Mouse (Mus musculus) kidney, adult 8-10 months (tissue): Measurements from ENCODE around the gene Pln.

Source experiments
- DNase-seq, 2 experiments: peaks; one replicate each; pipeline ENCODE4 v3.0.0; 2022

Gene Pln

DNA sequence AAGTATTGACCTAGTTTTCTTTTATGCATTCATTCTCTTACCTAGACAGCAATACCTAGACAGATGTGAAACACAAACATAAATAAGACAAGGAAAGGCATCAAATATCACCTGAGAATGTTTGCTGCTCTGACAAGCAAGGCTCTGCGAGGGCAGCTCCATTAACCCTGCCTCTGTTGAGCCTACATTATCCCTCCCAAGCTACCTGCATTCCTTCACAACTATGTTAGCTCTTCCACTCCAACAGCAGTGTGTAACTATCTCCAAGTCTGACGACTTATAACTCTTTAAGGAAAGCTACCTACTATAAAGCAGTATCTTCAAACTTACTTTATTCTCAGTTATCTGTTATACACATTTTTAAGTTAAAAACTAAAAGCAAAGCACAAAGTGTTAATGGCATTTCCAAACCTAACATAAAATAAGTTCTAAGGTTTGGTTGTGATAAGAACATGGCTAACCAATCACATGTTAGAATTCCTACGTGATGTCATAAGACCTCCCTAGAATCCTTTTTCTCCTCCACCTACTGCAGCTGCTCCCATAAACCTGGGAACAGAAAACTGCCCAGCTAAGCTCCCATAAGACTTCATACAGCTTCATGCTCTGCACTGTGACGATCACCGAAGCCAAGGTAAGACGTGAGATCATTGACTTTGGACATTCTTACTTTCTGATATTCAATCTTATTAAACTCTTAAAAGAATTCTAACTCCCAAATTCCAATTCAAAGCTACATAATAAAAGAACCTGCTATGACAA, at the start of gene Pln:
TSS of gene Pln (plus strand) at position 506 of the 762 bp plus-strand sequence.
- no peak for DNase-seq

DNA sequence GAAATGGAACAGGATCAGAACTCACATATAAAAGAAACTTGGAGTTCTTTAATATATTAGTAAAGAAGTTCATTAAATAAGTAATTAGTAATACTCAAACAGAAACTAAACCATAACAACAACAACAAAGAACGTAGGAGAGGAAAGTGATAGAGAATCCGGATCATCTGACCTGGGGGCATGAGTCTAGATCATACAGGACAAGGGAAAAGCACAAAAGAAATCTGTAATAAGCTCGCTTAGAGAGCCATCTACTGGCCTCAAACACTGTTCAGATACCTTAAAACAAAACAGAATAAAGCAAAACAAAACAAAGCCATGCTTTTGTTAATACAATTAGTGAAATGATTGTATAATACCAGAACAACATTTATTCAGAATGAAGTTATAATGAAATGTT, 31.6 kb upstream of the Pln start:
- peak; percentile 11 to 13 for DNase-seq

DNA sequence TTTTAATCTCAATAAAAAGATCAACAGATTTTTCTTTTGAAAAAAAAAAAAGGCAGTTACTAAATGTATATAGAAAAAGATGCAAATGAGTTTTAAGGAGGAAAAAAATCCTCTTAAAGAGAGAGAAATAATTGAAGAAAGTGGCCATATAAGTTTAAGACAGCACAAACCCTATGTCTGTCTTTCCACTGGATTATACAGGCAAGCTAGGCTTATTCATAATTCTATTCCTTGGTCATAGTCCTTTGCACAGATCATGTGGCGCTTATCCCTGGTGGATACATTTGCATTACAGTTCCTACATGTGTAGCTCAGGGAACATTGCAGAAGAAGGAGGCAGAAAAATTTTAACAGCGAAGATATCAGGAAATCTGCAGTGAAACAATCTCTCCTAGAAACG, 30.8 kb upstream of the Pln start:
- no peak for DNase-seq

DNA sequence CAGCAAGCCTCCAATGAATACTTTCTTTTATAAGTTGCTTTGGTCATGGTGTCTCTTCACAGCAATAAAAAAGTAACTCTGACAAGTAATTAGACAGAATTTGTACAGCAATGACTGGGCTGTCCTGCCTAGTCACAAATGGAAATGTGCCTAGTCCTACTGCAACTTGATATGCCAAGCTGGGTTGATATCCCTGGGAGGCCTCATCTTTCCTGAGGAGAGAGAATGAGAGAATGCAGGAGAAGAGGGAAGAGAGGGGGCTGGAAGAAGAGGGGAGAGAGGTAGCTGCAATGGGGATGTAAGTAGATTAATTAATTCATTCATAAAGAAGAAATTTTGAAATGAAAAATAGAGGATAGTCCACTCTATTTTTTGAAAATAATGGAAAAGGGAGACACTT, 14.1 kb upstream of the Pln start:
- no peak for DNase-seq

DNA sequence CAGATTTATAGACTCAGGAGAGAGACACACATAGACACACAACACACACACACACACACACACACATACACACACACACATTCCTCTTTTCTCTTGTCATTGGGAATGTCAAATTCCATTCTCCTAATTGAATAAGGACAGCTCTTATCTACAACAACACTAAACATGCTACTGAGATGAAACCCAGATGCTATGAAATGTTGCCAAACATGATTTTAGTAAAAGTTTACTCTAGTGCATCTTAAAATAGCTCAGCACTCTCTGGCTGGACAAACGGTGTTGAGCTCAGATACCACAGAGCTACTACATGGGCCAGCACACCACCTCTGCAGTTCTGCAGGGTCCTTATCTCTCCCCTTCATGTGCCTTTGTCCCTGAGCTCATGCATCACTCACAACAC, 12.8 kb upstream of the Pln start:
- DNase-seq: peak in 1 of 2 experiments; percentile 42

DNA sequence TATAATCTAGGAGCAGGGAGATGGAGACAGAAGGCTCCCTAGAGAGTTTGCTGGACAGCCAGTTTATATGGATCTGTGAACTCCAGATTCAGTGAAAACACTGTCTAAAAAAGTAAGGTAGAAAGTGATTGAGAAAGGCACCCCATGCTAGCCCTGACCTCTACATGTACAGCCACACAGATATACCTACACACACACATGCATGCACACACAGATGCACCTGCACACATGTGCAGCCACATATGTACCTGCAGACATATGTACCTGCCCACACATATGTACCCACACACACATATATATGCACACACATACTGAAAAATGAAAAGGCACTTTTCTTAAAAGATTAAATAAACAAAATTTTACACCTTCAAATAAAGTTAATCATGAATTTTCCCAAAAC, 11.1 kb upstream of the Pln start:
- no peak for DNase-seq

DNA sequence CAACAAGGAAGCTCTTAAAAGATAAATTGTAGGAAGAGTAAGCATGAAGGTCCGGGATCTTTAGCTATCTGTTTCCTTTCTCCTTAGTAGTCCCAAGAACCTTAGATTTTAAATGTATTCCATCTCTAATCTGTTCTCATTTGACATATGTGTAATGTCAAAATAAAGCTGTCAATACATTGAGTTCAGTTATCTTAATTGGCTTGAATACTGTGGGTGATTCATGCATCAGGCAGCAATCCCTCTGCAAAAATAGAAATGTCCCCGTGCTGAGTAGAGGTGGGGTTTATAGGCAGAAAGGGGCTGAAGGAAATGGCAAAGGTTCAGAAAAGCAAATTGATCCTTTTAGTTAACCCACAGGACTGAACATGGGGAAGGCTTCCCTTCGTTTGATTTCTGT, 8.2 kb upstream of the Pln start:
- no peak for DNase-seq

DNA sequence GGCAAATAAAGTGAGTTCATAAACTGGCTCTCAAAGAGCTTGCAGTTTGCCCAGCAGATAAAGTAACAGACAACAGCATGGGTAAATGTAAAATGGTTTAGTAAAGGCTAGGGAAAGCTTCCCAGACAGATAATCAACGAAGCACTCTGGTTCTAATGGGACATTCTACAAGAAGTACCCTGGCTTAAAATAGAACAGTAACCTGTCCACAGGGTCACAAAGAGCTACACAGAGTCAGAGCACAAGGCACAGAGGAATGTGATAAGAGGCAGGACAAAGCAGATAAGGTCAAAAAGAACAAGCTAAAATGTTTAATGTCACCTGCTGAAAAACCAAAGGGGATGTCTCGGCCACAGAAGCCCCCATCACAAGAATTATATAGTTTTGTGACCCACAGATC, 4.7 kb upstream of the Pln start:
- no peak for DNase-seq

DNA sequence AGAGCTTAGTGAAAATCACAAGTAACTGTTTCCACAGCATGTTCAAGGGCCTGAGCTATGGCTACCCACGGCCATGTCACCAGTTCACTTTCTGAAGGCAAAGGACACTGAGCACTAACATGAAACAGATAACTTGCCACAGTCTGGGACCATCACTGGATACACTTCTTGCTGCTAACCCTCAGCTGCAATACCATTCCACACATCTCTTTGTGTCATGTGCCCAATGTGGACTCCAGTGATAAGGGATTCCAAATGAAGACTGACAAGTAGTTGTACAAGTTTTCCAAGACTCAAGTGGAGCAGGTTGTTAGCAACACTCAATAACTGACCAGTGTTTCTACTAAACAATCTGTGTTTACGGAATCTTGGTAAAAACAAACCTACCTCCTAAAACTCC, 2.2 kb upstream of the Pln start:
- DNase-seq: no peak

DNA sequence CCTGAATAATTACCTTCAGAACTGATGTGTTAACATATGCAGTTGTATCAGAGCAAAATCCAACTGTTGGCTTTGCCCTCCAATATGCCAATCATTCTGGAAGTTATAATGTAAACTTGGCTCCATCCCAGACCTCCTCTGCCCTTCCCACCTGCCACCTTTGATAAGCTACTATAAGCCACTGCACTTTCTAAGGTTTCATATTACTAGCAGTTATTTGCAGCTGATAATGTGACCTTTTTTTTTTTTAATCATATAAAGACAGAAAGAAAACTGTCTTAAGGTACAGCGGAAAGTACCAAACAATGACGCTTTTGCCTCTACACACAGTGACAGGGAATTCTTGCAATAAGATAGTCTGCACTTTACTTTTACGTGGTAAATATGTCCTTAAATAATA, 1.5 kb upstream of the Pln start:
- DNase-seq: no peak

DNA sequence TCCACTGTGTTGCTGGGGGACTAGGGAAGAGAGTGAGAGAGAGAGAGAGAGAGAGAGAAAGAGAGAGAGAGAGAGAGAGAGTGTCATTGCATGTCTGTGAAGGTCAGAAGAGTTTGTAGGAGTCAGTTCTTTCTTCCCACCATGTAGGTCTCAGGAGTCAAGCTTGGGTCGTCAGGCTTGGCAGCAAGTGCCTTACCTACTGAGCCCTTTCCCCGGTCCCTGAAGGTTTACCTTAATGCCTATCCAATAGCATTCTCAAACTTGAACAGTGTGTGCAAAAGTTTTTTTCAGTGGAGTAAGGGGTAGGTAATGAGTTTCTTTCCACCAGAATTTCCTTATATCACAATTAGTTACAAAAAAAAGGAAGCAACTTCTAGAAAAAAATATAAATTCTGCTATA, 1.6 kb downstream of the Pln start:
- DNase-seq: no peak

DNA sequence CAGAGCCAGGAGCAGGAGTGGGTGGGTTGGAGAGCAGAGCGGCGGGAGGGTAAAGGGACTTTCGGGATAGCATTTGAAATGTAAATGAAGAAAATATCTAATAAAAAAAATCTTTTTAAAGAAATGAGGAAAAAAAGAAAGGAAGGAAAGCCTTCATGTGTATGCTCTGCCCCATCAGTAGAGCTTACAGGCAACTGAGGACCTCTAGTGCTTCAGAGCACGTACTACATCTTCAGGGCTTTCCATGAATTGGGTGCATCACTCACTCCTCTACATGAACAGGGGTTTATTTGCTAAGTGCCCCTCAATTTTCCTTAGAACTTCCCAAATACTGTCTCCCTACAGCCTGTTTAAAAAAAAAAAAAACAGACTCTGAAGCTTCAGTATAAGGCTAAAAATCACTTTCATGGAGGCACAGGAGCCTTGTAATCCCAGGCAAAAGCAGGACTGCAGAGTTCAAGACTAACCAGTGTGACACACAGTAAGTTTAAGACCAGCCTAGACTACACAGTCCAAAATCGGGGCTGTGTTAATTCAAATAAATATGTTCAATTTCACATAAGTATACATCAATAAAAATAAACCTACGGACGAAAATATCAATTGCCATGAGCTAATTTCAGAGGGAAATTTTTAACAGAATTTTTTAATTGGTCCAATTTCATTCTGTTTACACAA, 4.0 kb downstream of the Pln start:
- DNase-seq: no peak

DNA sequence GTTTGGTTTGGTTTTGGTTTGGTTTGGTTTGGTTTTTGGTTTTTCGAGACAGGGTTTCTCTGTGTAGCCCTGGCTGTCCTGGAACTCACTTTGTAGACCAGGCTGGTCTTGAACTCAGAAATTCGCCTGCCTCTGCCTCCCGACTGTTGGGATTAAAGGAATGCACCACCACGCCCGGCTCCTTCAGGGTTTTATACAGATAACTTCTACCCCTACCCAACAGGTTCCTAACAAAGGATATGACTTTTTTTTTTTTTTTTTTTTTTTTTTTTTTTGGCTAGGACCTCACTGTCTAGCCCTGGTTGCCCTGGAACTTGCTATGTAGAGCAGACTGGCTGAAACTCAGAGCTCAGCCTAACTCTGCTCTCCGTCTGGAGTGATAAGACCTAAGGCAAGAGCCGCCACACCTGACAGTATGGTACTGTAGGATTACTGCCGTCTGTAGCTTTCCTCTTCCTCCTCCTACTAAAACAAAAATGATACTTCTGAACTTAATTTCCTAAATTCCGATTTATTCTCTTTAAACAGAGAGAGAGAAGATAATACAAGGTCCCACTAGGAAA, 4.8 kb downstream of the Pln start:
- DNase-seq: no peak

DNA sequence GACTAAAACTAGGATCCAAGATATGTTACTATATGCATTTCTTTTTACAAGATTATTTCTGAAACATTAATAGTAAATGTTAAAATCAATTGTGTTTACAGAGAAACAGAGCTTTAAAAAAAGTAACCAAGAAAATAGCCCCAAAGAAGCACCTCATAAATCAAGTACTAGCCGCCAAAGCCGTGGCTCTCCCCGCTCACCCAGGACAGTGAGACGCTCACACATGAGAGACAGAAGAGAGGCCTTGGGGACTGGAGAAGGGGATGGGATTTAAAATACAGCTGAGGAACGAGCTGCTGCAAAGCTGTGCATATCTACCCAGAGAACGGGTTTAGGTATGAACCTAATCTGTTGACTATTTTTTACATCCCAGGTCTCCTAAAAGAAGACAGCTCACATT, 5.9 kb downstream of the Pln start:
- DNase-seq: no peak

DNA sequence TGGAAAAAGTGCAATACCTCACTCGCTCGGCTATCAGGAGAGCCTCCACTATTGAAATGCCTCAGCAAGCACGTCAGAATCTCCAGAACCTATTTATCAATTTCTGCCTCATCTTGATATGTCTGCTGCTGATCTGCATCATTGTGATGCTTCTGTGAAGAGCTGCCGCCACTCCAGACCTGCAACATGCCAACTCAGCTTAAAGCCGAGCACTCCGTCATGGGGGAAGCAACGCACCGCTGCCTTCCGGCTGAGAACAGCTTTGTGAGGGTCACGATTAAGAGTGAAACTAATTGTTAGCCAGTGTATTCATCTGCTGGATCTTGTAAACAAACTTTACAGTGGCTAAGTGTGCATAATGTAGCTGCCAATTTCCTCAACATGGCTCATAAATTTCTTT, 6.4 kb downstream of the Pln start:
- peak; percentile 7 to 18 for DNase-seq

DNA sequence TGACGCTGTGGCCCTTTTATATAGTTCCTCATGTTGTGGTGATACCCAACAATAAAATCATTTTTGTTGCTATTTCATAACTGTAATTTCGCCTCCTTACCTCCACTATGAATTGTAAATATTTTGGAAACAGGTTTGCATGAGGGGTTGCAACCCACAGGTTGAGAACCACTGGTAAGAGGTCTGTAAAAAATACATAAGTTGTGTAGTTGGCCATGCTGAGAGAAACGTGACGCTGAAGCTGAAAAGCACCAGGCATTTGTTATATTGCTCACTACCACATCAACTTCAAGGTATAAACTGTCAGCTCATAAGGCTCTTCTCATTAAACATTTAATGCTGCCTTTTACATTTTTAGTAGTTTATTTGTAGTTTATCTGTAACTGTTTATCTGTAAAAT, 8.0 kb downstream of the Pln start:
- DNase-seq: no peak

DNA sequence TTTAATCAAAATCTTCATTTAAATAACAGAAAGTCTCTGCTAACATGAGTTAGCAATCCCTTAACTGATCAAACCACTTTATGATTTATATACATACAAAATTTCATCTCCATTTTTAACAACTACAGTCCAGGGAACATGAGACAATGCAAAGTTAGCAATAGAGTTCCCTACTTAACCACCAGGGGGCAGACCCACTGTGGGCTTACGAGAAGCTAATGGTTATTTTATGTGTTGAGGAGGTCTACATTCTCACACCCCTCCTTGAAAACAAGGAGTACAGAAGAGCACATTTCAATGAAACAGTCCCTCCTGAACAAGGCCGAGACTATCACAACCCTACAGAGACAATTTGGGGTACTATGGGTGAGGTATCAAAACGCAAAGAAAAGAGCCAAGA, 9.0 kb downstream of the Pln start:
- DNase-seq: peak; percentile 9 to 31

DNA sequence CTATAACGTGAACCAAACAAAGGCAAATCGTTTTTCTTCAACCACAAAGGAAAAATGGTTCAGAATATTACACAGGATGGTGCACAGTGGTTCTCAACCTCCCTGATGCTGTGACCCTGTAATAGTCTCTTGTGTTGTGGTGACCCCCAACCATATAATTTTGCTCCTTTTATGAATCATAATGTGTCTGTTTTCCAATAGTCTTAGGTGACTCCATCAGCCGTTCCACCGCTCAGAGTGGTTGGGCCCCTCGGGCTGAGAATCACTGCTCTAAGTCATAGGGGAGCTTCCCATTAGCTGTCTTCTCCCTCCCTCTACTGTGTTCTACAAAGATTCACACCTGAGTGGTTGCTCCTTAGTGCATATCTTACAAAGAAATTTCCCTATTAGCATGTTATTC, 9.4 kb downstream of the Pln start:
- DNase-seq: no peak

DNA sequence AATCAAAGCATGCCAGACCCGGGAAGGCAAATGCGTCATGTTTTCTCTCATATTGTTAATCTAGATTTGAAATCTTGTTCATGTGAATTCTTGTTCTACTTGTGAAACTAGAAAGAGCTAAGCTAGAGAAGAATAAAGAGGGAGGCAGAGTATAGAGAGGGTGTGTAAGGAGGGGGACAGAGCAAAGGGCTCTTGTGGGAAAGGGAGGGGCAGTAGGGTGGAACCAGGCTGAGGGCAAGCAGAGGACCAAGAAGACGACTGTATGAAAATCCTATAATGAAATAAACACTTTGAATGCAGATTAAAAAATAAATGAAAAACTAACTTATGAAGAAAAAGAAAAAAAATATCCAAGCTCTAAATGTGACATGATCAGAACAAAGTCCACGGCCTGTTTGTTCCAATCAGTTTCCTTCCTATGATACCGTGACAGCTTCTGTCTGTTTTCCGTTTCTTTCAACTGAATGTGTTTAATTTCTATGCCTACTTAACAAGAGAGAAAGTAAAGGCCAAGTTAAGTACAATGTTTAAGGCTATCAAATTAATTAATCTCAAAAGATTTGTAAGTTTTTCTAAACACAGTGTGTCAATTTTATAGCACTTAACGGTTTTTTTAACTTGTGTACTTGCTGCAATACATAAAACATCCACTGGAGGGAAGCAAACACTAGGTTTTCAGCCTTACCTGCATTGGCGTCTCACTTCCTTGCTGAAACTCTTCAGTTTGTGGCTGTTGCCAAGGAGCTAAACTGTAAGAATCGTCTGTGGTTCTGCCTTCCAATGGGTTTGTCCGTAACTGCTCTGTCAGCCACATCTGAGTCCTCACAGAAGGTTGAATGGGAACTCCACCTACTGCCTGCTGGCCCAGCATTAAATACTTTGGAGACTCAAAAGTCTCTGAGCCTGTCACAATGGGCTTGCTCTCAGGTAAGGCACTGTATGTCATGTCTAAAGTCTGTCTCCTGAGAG, 10.6 kb downstream of the Pln start:
- DNase-seq: peak; percentile 41 to 43

DNA sequence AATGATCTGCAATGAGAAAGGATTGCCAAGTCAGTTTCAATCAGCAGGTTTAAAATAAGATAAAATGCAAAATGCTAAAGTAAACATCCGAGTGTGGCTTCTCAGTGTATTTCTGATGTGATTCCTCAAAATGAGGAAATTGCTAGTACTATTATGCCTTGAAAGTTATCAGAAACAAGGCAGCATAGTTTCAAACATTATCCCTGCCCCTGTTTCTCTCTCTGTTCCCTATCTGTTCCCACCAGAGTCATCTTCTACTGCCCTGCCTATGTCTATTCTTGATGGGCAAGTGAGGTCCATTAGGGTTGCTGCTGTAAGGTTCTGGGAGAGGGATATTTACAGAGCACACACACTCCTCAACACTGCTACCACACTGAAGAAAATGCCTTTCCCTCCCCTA, 11.8 kb downstream of the Pln start:
- no peak for DNase-seq

DNA sequence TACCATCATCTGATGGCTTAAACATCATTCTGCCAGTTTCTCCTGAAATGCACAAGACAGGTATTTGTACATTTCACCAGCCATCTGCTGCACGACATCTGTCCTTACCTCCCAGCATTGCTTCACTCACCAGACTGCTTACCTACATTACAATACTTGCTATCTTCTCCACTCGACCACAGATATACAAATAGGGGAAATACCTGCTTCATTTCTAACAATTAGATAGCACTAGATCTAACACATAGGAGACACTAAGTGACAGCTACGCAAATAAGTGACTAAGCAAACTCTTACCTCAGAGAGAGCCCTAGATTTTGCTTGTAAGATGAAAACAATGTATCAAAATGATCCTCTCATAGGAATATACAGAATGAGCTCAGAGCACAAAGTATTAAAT, 16.2 kb downstream of the Pln start:
- DNase-seq: no peak

DNA sequence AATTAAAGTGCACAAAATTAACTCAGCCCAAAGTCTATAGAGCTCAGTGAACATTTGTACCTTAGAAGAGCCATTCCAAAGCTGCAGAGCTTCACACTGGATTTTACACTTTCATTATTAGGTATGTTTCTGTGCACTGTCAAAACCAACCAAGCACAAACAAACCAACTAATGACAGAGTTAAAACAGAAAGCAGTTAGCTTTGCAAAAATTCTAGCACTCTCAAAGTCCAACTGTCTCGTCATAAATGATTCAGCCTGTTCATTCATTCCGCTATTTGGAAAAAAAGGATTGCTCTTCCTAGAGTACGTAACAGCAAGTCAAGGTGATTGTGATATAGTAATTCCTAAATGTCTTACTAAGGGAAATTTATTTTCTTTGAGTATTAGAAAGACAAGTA, 21.5 kb downstream of the Pln start:
- DNase-seq: peak in 1 of 2 experiments; percentile 42

DNA sequence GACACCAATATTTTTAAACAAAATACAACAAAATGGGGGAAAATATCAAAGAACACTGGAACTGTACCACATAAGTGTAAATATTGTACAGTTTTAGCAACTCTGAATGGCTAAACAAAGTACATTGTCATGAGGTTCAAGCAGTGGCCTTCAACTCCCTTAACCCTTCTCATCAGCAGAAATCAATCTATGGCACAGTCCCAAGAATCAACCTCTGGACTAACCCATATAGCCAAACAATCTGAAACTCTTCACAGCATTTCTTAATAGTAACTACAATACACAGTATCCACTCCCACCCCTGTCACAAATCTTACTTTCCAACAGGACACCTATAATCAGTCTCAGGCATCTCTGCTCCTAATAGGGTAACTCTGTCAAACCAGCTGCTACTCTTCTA, 26.8 kb downstream of the Pln start:
- DNase-seq: no peak
